Mouse (Mus musculus) heart, adult 2 months (tissue): ENCODE results near the gene Gm11214. TPM values are rescaled to one million over a fixed set of nuclear protein-coding genes. Genes with fewer than 3 reads are reported as not detected.

Experiments used
- DNase-seq, 2 experiments: peaks; one replicate each; pipeline ENCODE4 v3.0.0; 2021
- H3K27ac ChIP-seq: fragments of 200-600 bp; 2 replicates; pipeline ENCODE4 v1.8.1; 2022
- H3K27me3 ChIP-seq: fragments of 200-500 bp; 2 replicates; pipeline ENCODE4 v1.6.1; 2012; ENCODE audit warnings: mild to moderate bottlenecking, low read length, inconsistent platforms, mixed read lengths; ENCODE audit not compliant: control insufficient read depth, insufficient read depth
- H3K36me3 ChIP-seq: fragments of 200-500 bp; 2 replicates; pipeline ENCODE4 v1.6.1; 2012; ENCODE audit warnings: low read length, inconsistent platforms; ENCODE audit not compliant: control insufficient read depth, insufficient read depth
- H3K4me1 ChIP-seq: fragments of 200-500 bp; 2 replicates; pipeline ENCODE4 v1.6.1; 2011; ENCODE audit warnings: low read length; ENCODE audit not compliant: control insufficient read depth, insufficient read depth
- H3K4me3 ChIP-seq: fragments of 200-600 bp; 2 replicates; pipeline ENCODE4 v1.8.1; 2022
- H3K79me2 ChIP-seq: fragments of 200-500 bp; replicated peaks from 2 replicates; pipeline ENCODE4 v1.6.1; 2012; ENCODE audit warnings: mild to moderate bottlenecking, inconsistent platforms, low read length, moderate library complexity, mixed read lengths; ENCODE audit not compliant: control insufficient read depth, insufficient read depth
- H3K9ac ChIP-seq: fragments of 200-500 bp; 2 replicates; pipeline ENCODE4 v1.6.1; 2012; ENCODE audit warnings: low read depth, mild to moderate bottlenecking, control low read depth, inconsistent platforms, low read length, mixed read lengths
- CTCF ChIP-seq: fragments of 200-600 bp; IDR thresholded peaks from 2 replicates; pipeline ENCODE4 v1.8.1; 2022; ENCODE audit warnings: antibody characterized with exemption, mild to moderate bottlenecking, moderate library complexity
- EP300 ChIP-seq: fragments of 200-500 bp; IDR thresholded peaks from 2 replicates; pipeline ENCODE4 v1.6.1; 2011; ENCODE audit warnings: low read depth, low read length, control low read depth; ENCODE audit not compliant: insufficient read depth
- POLR2A ChIP-seq: fragments of 200-500 bp; IDR thresholded peaks from 2 replicates; pipeline ENCODE4 v1.6.1; 2011; ENCODE audit warnings: mild to moderate bottlenecking, low read depth, low read length, control low read depth; ENCODE audit not compliant: insufficient read depth
- WGBS: fragments of 180-500 bp; shearing (Covaris S2); methylation state at CpG from one replicate; pipeline ENCODE4 v1.1.7; 2018; 5-methylcytosine and 5-hydroxymethylcytosine counted together
- intact Hi-C: fragments of 180-260 bp; cut with DNase I; formaldehyde crosslinking; loops from one replicate; pipeline ENCODE4 v1.15.1; 2025
- polyA plus RNA-seq: library from polyadenylated mRNA; depleted of rRNA; stranded (reverse); fragments of >200 nt; gene quantifications from 2 replicates; pipeline ENCODE4 v1.2.3, GENCODE M21; 2012
- total RNA-seq, 2 experiments: library from RNA; stranded (reverse); gene quantifications; 2 replicates each; pipeline ENCODE4 v1.2.3; 2021

Gm11214 gene
- total and polyA plus RNA-seq, 3 experiments, result not detected

- H3K9ac ChIP-seq, result no peak overlapping the region
- intact Hi-C loops, result no loop called here
- WGBS, result 55% methylated on average over 4 of the region's 4 CpGs
- no peaks in the 10 kb centered on the region for H3K27me3 ChIP-seq
- no peaks in the 10 kb centered on the region; the same call in 1 of the 2 replicates for H3K4me1 ChIP-seq
- no peaks in the 10 kb centered on the region for H3K79me2 ChIP-seq
- DNase-seq, result no peak
- H3K27ac ChIP-seq, result no peak overlapping the region
- no peak for TF ChIP-seq CTCF
- no peak for TF ChIP-seq EP300
- H3K4me3 ChIP-seq, result no peak overlapping the region
- no peaks in the 10 kb centered on the region for H3K36me3 ChIP-seq
Observed at GRCm38 (mm10) chr4:63685253-63685525, 22.0 kb upstream of the Gm11214 start.

GRCm38 (mm10) chr4:63684412-63685252, 21.5 kb upstream of the Gm11214 start:
- intact Hi-C loops, result no loop called here

GRCm38 (mm10) chr4:63683716-63684115, 20.5 kb upstream of the Gm11214 start:
- intact Hi-C loops, result no loop called here
- 87% methylated on average over 6 of the region's 6 CpGs for WGBS

More at GRCm38 (mm10) chr4:63684412-63685252, 21.5 kb upstream of the Gm11214 start:
- no peak for DNase-seq
- no peak overlapping the region for H3K9ac ChIP-seq
- no peak overlapping the region for H3K27ac ChIP-seq
- no peaks in the 10 kb centered on the region for H3K79me2 ChIP-seq
- no peaks in the 10 kb centered on the region; the same call in 1 of the 2 replicates for H3K4me1 ChIP-seq
- no peak overlapping the region for H3K4me3 ChIP-seq
- no peaks in the 10 kb centered on the region for H3K27me3 ChIP-seq
- TF ChIP-seq CTCF (no peak), EP300 (no peak), POLR2A (no peak)
- H3K36me3 ChIP-seq, result no peaks in the 10 kb centered on the region
- 79% methylated on average over 10 of the region's 10 CpGs for WGBS

GRCm38 (mm10) chr4:63683056-63683455, 19.9 kb upstream of the Gm11214 start:
- no peak for DNase-seq
- intact Hi-C loops, result no loop called here
- Histone ChIP-seq H3K9ac (no peak overlapping the region), H3K4me3 (no peak overlapping the region), H3K27me3 (no peaks in the 10 kb centered on the region), H3K27ac (no peak overlapping the region), H3K79me2 (no peaks in the 10 kb centered on the region), H3K4me1 (no peaks in the 10 kb centered on the region; the same call in 1 of the 2 replicates), H3K36me3 (no peaks in the 10 kb centered on the region)
- WGBS, result 72% methylated on average over 11 of the region's 11 CpGs
- no peak for TF ChIP-seq EP300
- no peak for TF ChIP-seq POLR2A
- TF ChIP-seq CTCF, result no peak

More at GRCm38 (mm10) chr4:63683716-63684115, 20.5 kb upstream of the Gm11214 start:
- Histone ChIP-seq H3K36me3 (no peaks in the 10 kb centered on the region), H3K4me1 (no peaks in the 10 kb centered on the region; the same call in 1 of the 2 replicates), H3K9ac (no peak overlapping the region), H3K79me2 (no peaks in the 10 kb centered on the region), H3K4me3 (no peak overlapping the region), H3K27ac (no peak overlapping the region), H3K27me3 (no peaks in the 10 kb centered on the region)
- DNase-seq, result no peak
- TF ChIP-seq CTCF (no peak), POLR2A (no peak), EP300 (no peak)

GRCm38 (mm10) chr4:63682441-63682840, 19.3 kb upstream of the Gm11214 start:
- no peak for DNase-seq
- intact Hi-C loops, result no loop called here
- no peak overlapping the region for H3K27ac ChIP-seq
- no peaks in the 10 kb centered on the region for H3K36me3 ChIP-seq
- TF ChIP-seq EP300 (no peak), POLR2A (no peak), CTCF (no peak)
- no peaks in the 10 kb centered on the region for H3K27me3 ChIP-seq
- no peaks in the 10 kb centered on the region; the same call in 1 of the 2 replicates for H3K4me1 ChIP-seq
- 70% methylated on average over 2 of the region's 2 CpGs for WGBS
- H3K79me2 ChIP-seq, result no peaks in the 10 kb centered on the region
- no peak overlapping the region for H3K4me3 ChIP-seq
- H3K9ac ChIP-seq, result no peak overlapping the region

GRCm38 (mm10) chr4:63681557-63681956, 18.4 kb upstream of the Gm11214 start:
- no peak for TF ChIP-seq CTCF
- Histone ChIP-seq H3K27ac (no peak overlapping the region), H3K36me3 (no peaks in the 10 kb centered on the region), H3K27me3 (no peaks in the 10 kb centered on the region), H3K79me2 (no peaks in the 10 kb centered on the region), H3K4me3 (no peak overlapping the region), H3K9ac (no peak overlapping the region), H3K4me1 (no peaks in the 10 kb centered on the region; the same call in 1 of the 2 replicates)
- no peak for DNase-seq
- 82% methylated on average over 3 of the region's 3 CpGs for WGBS
- intact Hi-C loops, result no loop called here
